Mouse (Mus musculus): ENCODE results near the gene Cbln3. TPM values are rescaled to one million over a fixed set of nuclear protein-coding genes. Genes with fewer than 3 reads are reported as not detected.

Cbln3 gene
- polyA plus RNA-seq, 1 experiment from 2014 or later = 0.26 TPM

- WGBS = 62% methylated on average over 4 of the region's 4 CpGs
- H3K9me3 ChIP-seq (ENCODE audit: low read length) = no peaks in the 10 kb centered on the region
- ATAC-seq (peak; percentile 51; the same call in 1 of the 2 replicates), DNase-seq (ENCODE audit: low spot score) (peak; percentile 65)
- H3K4me1 ChIP-seq (ENCODE audit: insufficient read depth, low read depth, low read length) = no peaks in the 10 kb centered on the region; the same call in 1 of the 2 replicates
- no peaks in the 10 kb centered on the region for H3K27me3 ChIP-seq (replicated peaks; ENCODE audit: insufficient read depth, low read length)
- H3K9ac ChIP-seq (replicated peaks; ENCODE audit: low read depth) = no peak overlapping the region
- no peak overlapping the region for H3K4me3 ChIP-seq (ENCODE audit: low read depth, low read length)
- H3K36me3 ChIP-seq (ENCODE audit: insufficient read depth, low read length) = no peaks in the 10 kb centered on the region
- no peak for TF ChIP-seq CTCF (IDR thresholded peaks at IDR 0.05)
- no peak for TF ChIP-seq EP300 (IDR thresholded peaks at IDR 0.05)
- no peak overlapping the region for H3K4me2 ChIP-seq (replicated peaks; ENCODE audit: low read depth, low read length)
- no peak overlapping the region for H3K27ac ChIP-seq (ENCODE audit: low read length)
Measured at GRCm38 (mm10) chr14:55830331-55830730, 53.9 kb downstream of the Cbln3 start.

- WGBS = 88% methylated on average over 16 of the region's 16 CpGs
- peaks cover 3% of the 10 kb centered on the region; the same call in 1 of the 2 replicates for H3K4me1 ChIP-seq (ENCODE audit: insufficient read depth, low read depth, low read length)
- H3K4me2 ChIP-seq (replicated peaks; ENCODE audit: low read depth, low read length) = no peak overlapping the region
- H3K9ac ChIP-seq (replicated peaks; ENCODE audit: low read depth) = no peak overlapping the region
- TF ChIP-seq EP300 (IDR thresholded peaks at IDR 0.05) (no peak), CTCF (IDR thresholded peaks at IDR 0.05) (no peak)
- H3K4me3 ChIP-seq (ENCODE audit: low read depth, low read length) = no peak overlapping the region
- DNase-seq (ENCODE audit: low spot score) (no peak), ATAC-seq (no peak)
- no peaks in the 10 kb centered on the region for H3K9me3 ChIP-seq (ENCODE audit: low read length)
- H3K36me3 ChIP-seq (ENCODE audit: insufficient read depth, low read length) = no peaks in the 10 kb centered on the region
- H3K27ac ChIP-seq (ENCODE audit: low read length) = no peak overlapping the region
- no peaks in the 10 kb centered on the region for H3K27me3 ChIP-seq (replicated peaks; ENCODE audit: insufficient read depth, low read length)
Measured at GRCm38 (mm10) chr14:55829854-55830253, 54.3 kb downstream of the Cbln3 start.

Other genes with a start within 250 kb of the Cbln3 start
- 25.5 and 25.9 TPM in 2 replicates for gene Ipo4, start 248.4 kb downstream of the Cbln3 start, polyA plus RNA-seq (2015; fragmentation: Nextera tagmentation; extraction: Ambion mirVana)
- gene Gm49378, start 246.5 kb downstream of the Cbln3 start, polyA plus RNA-seq (2015; fragmentation: Nextera tagmentation; extraction: Ambion mirVana) = 1.2 and 2.0 TPM in 2 replicates
- 84.3 and 91.1 TPM in 2 replicates for gene Tm9sf1, start 240.6 kb downstream of the Cbln3 start, polyA plus RNA-seq (2015; fragmentation: Nextera tagmentation; extraction: Ambion mirVana)
- 0.58 and 0.61 TPM in 2 replicates for gene Tssk4, start 234.2 kb downstream of the Cbln3 start, polyA plus RNA-seq (2015; fragmentation: Nextera tagmentation; extraction: Ambion mirVana)
- 46.2 and 47.6 TPM in 2 replicates for gene Mdp1, start 223.9 kb downstream of the Cbln3 start, polyA plus RNA-seq (2015; fragmentation: Nextera tagmentation; extraction: Ambion mirVana)
- gene Gmpr2, start 212.5 kb downstream of the Cbln3 start, polyA plus RNA-seq (2015; fragmentation: Nextera tagmentation; extraction: Ambion mirVana) = 34.0 and 38.6 TPM in 2 replicates
- gene Nedd8, start 212.3 kb downstream of the Cbln3 start, polyA plus RNA-seq (2015; fragmentation: Nextera tagmentation; extraction: Ambion mirVana) = 369 and 396 TPM in 2 replicates
- gene Tinf2, start 202.6 kb downstream of the Cbln3 start, polyA plus RNA-seq (2015; fragmentation: Nextera tagmentation; extraction: Ambion mirVana) = 18.8 and 19.9 TPM in 2 replicates
- 14.2 and 20.6 TPM in 2 replicates for gene Tgm1, start 170.5 kb downstream of the Cbln3 start, polyA plus RNA-seq (2015; fragmentation: Nextera tagmentation; extraction: Ambion mirVana)
- gene Rabggta, start 162.1 kb downstream of the Cbln3 start, polyA plus RNA-seq (2015; fragmentation: Nextera tagmentation; extraction: Ambion mirVana) = 31.4 and 32.5 TPM in 2 replicates
- 74.1 and 83.5 TPM in 2 replicates for gene Dhrs1, start 138.7 kb downstream of the Cbln3 start, polyA plus RNA-seq (2015; fragmentation: Nextera tagmentation; extraction: Ambion mirVana)
- gene Nop9, start 138.7 kb downstream of the Cbln3 start, polyA plus RNA-seq (2015; fragmentation: Nextera tagmentation; extraction: Ambion mirVana) = 16.2 and 19.5 TPM in 2 replicates
- gene Cideb, start 125.9 kb downstream of the Cbln3 start, polyA plus RNA-seq (2015; fragmentation: Nextera tagmentation; extraction: Ambion mirVana) = 0.65 and 1.3 TPM in 2 replicates
- gene Ltb4r2, start 123.0 kb downstream of the Cbln3 start, polyA plus RNA-seq (2015; fragmentation: Nextera tagmentation; extraction: Ambion mirVana) = 0.77 and 0.97 TPM in 2 replicates
- 4.1 and 4.6 TPM in 2 replicates for gene Ltb4r1, start 118.4 kb downstream of the Cbln3 start, polyA plus RNA-seq (2015; fragmentation: Nextera tagmentation; extraction: Ambion mirVana)
- gene Adcy4, start 100.3 kb downstream of the Cbln3 start, polyA plus RNA-seq (2015; fragmentation: Nextera tagmentation; extraction: Ambion mirVana) = 29.3 and 33.3 TPM in 2 replicates
- gene Ripk3, start 95.5 kb downstream of the Cbln3 start, polyA plus RNA-seq (2015; fragmentation: Nextera tagmentation; extraction: Ambion mirVana) = 16.2 and 24.2 TPM in 2 replicates
- 17.1 and 18.1 TPM in 2 replicates for gene Nfatc4, start 61.2 kb downstream of the Cbln3 start, polyA plus RNA-seq (2015; fragmentation: Nextera tagmentation; extraction: Ambion mirVana)
- 4.2 and 4.7 TPM in 2 replicates for gene Nynrin, start 30.4 kb downstream of the Cbln3 start, polyA plus RNA-seq (2015; fragmentation: Nextera tagmentation; extraction: Ambion mirVana)
- 10.1 and 11.7 TPM in 2 replicates for gene Khnyn, start 555 bp upstream of the Cbln3 start, polyA plus RNA-seq (2015; fragmentation: Nextera tagmentation; extraction: Ambion mirVana)
- 43.0 and 46.3 TPM in 2 replicates for gene Sdr39u1, start 15.9 kb upstream of the Cbln3 start, polyA plus RNA-seq (2015; fragmentation: Nextera tagmentation; extraction: Ambion mirVana)
- gene Cma1, start 60.3 kb upstream of the Cbln3 start, polyA plus RNA-seq (2015; fragmentation: Nextera tagmentation; extraction: Ambion mirVana) = 7.6 and 10.4 TPM in 2 replicates
- not detected in 2 replicates for gene Cma2, start 66.6 kb upstream of the Cbln3 start, polyA plus RNA-seq (2015; fragmentation: Nextera tagmentation; extraction: Ambion mirVana)
- not detected in 2 replicates for gene Mcpt1, start 133.6 kb upstream of the Cbln3 start, polyA plus RNA-seq (2015; fragmentation: Nextera tagmentation; extraction: Ambion mirVana)
- not detected in 2 replicates for gene Mcpt9, start 146.1 kb upstream of the Cbln3 start, polyA plus RNA-seq (2015; fragmentation: Nextera tagmentation; extraction: Ambion mirVana)
- 0.13 TPM in 1 of 2 replicates, not detected in the other for gene Mcpt2, start 157.6 kb upstream of the Cbln3 start, polyA plus RNA-seq (2015; fragmentation: Nextera tagmentation; extraction: Ambion mirVana)
- gene Mcpt4, start 177.9 kb upstream of the Cbln3 start, polyA plus RNA-seq (2015; fragmentation: Nextera tagmentation; extraction: Ambion mirVana) = 0.54 and 1.5 TPM in 2 replicates
- 5.0 and 5.6 TPM in 2 replicates for gene Mcpt8, start 200.9 kb upstream of the Cbln3 start, polyA plus RNA-seq (2015; fragmentation: Nextera tagmentation; extraction: Ambion mirVana)
- 0.29 and 0.31 TPM in 2 replicates for gene Ctsg, start 218.2 kb upstream of the Cbln3 start, polyA plus RNA-seq (2015; fragmentation: Nextera tagmentation; extraction: Ambion mirVana)
- gene Gzme, start 236.2 kb upstream of the Cbln3 start, polyA plus RNA-seq (2015; fragmentation: Nextera tagmentation; extraction: Ambion mirVana) = not detected in 2 replicates
- gene Gzmd, start 248.2 kb upstream of the Cbln3 start, polyA plus RNA-seq (2015; fragmentation: Nextera tagmentation; extraction: Ambion mirVana) = not detected in 2 replicates